20 mouse cellular contexts compared by ENCODE assay signal in the genomic region with DNA sequence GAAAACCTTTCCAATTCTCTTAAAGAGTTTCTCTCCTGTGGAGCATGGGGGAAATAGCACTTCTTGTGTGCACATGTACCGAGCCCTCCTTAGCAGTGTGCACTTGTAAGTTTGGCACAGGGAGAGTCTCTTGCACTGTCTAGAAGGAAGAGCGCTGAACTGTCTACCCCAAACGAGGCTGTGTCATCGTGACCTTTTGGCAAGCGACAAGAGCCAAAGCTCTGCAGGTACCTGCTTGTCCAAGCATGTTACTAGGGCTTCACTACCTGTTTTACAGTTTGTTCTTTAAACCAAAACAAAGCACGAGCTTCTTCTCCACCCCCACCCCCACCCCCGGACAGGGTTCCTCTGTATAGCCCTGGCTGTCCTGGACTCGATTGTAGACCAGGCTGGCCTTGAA.
"Had no signal": no experiment of that assay in that cellular context is flagged by ENCODE, and none has a peak within 500 bp of the region (broad histone marks: within the 10 kb centered on the region; RNA-seq: fewer than 3 reads in every experiment).

No protein-coding gene starts in this region.

- H3K4me1 ChIP-seq: liver, embryonic 13.5 days had no signal

- H3K9ac ChIP-seq: limb, embryonic 13.5 days; liver, embryonic 13.5 days; lung, embryonic 14.5 days; midbrain, embryonic 12.5 days; midbrain, embryonic 15.5 days; neural tube, embryonic 12.5 days; neural tube, embryonic 15.5 days had no signal

- H3K4me3 ChIP-seq: layer of hippocampus, adult 2 months; limb, embryonic 10.5 days; limb, embryonic 13.5 days; liver, embryonic 13.5 days; midbrain, embryonic 12.5 days; midbrain, embryonic 15.5 days; neural tube, embryonic 12.5 days; neural tube, embryonic 15.5 days had no signal

- H3K27me3 ChIP-seq: limb, embryonic 13.5 days; midbrain, embryonic 15.5 days; neural tube, embryonic 12.5 days; neural tube, embryonic 15.5 days had no signal

- DNase-seq: kidney, postnatal 14 days; layer of hippocampus, adult 9-11 months; liver; liver, embryonic 13.5 days; lung, embryonic 14.5 days; right cerebral cortex, adult 18-20 months; right cerebral cortex, postnatal 14 days; right cerebral cortex, postnatal 4 days; thymus, adult 18-20 months; thymus, postnatal 4 days had no signal

- H3K4me2 ChIP-seq: limb, embryonic 13.5 days; liver, embryonic 13.5 days; lung, embryonic 14.5 days; midbrain, embryonic 12.5 days; midbrain, embryonic 15.5 days; neural tube, embryonic 12.5 days; neural tube, embryonic 15.5 days had no signal

- ATAC-seq: intestine, postnatal 0 days; lung, postnatal 0 days; midbrain, embryonic 15.5 days had no signal

- H3K9me3 ChIP-seq: limb, embryonic 10.5 days; limb, embryonic 13.5 days; liver, embryonic 13.5 days; midbrain, embryonic 12.5 days; midbrain, embryonic 15.5 days; neural tube, embryonic 12.5 days; neural tube, embryonic 15.5 days had no signal

- H3K36me3 ChIP-seq: limb, embryonic 10.5 days; limb, embryonic 13.5 days; liver, embryonic 13.5 days; midbrain, embryonic 12.5 days; midbrain, embryonic 15.5 days; neural tube, embryonic 12.5 days; neural tube, embryonic 15.5 days had no signal

- H3K27ac ChIP-seq: layer of hippocampus, adult 2 months; limb, embryonic 10.5 days; limb, embryonic 13.5 days; liver, embryonic 13.5 days; macrophage; midbrain, embryonic 12.5 days; midbrain, embryonic 15.5 days; neural tube, embryonic 12.5 days; neural tube, embryonic 15.5 days had no signal
